Mouse (Mus musculus) small intestine, adult 2 months (tissue): ENCODE data around the gene Gm10645.

Experiments
- CTCF ChIP-seq: fragments of 200-500 bp; IDR thresholded peaks from 2 replicates; pipeline ENCODE4 v1.5.1; 2012; ENCODE audit warnings: low read depth, mild to moderate bottlenecking, control low read depth, inconsistent platforms, low read length, moderate library complexity, mixed read lengths; ENCODE audit not compliant: insufficient replicate concordance, insufficient read length; ENCODE audit errors: extremely low read depth
- POLR2A ChIP-seq: fragments of 200-500 bp; IDR thresholded peaks from 2 replicates; pipeline ENCODE4 v1.6.1; 2012; ENCODE audit warnings: low read depth, mild to moderate bottlenecking, control low read depth, inconsistent platforms, low read length, moderate library complexity

- no peak for TF ChIP-seq CTCF
- no peak for TF ChIP-seq POLR2A
These were observed 30.9 kb downstream of the Gm10645 start for GRCm38 (mm10) chr8:83135086-83135485.
